Mouse (Mus musculus) urinary bladder, adult 18-20 months (tissue): ENCODE results near the gene Ank2.
"Not testable (repeated sequence)": the region's sequence is repeated elsewhere in the genome, so short reads cannot be mapped to it uniquely, and the experiment has no call there.

Experiments used
- DNase-seq, 2 experiments: peaks; one replicate each; pipeline ENCODE4 v3.0.0; 2022; ENCODE audit warnings: low spot score in 2 of 2, mixed read lengths in 2 of 2

Gene Ank2

DNA sequence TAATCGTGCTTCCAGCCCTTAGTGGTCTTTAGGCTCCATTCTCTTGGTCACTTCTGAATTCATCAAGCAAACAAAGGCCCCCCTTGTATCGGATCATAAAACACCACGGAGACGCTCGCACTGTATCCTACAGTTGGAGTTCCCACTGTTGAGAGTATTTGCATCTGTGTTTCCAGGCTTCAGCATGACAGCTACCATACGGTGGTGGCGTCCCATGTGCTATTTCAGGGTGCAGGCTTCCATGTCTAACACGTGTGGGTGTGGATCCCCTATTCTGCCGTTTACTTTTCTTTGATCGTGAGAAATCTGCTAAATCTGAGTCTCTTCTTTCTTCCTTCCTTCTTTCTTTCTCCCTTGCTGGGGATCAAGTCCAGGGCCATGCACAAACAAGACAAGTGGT lies 14.0 kb downstream of the Ank2 start:
- no peak for DNase-seq

DNA sequence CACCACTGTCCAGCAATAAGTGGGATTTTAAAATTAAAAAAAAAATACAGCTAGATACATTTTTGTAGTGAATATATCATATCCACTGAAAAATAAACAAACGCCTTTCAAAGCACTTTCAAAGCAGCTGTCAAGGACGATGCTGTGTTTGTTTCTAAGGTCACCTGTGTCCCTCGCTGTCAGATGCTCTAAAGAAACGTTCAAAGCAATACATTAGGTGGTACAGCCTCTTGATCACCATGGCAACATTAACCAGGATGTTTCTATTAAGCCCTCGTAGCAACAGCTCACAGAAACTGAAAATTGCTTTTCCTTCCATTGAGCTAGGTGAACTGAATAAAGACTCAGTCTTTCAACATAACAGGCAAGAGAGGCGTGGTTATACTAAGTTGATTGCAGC lies 17.5 kb downstream of the Ank2 start:
- DNase-seq: no peak

DNA sequence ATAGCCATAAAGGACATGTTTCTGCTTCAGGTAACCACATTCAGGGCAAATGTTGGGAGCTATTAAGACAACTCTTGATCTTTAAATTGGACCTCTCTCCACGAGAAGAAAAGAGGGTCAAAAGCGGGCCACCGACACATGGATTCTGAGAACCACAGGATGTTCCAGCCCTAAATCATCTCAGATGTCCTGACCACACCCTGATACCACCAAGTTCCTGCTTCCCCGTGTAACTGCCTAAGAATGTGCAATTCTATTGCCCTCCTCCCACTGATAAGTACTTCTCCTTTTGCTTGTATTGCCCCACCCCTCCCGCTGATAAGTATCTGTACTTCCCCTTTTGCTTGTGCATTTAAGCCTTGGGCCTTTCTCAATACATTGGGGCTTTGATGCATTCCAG lies 18.8 kb downstream of the Ank2 start:
- DNase-seq: not testable (repeated sequence)

DNA sequence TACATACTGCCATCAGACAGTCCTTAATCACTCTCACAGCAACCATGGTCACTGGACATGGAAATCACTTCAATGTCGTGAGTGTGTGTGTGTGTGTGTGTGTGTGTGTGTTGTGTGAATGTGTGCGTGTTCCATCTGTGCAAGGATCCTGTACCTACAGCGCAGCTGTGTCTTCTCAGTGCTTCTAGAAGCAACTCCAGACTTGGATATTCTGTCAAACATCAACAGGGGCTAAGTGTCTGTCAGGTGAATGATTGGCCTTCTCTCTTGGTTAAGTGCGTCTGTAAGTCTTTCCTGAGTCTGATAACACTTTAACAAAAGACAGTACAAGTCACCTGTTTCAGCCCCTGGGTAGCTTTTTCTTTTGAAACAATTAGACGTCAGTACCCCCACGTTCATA lies 25.0 kb downstream of the Ank2 start:
- DNase-seq: no peak

DNA sequence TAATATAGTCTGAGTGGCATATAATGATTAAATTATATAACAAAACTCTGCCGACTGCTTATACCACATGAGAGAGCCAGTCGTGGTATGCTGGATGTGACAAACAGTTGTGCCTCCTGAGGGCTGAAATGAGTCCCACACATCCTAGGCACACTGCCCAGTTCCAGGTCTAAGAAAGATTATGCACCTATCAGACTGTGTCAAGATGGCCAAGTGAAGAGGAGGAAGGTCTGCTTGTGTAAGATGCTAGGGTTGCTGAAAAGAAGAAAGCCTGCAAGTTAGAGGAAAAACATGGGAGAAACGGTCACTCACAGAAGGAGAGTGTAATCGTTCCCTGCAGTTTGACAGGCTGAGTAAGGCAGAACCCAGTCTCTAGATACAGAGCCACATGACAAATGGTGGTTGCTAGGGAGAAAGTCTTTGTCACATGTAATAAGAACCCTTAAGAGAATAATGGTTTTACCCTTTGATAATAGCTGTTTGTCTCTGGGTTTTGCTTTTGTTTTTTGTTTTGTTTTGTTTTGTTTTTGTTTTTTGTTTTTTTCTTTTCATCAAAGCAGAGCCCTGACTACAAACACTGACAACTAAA lies 29.9 kb downstream of the Ank2 start:
- DNase-seq: no peak

DNA sequence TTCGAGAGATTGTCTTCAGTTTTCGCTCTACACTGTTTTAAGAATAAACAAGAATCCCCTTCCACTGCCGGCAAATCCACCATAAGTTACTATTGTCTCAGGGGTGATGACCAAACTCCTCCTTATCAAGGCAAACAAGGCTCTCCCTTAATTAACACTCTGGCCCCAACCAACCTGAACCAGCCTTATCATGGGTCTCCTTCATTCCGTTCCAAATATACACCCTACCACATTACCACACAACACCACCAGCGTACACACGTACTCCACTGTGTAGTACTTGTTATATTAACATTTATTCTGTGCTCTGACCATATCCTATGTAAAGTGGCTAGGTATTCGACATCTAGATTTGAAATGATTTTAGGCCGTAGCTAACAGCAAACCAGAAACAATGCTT lies 30.6 kb downstream of the Ank2 start:
- no peak for DNase-seq

DNA sequence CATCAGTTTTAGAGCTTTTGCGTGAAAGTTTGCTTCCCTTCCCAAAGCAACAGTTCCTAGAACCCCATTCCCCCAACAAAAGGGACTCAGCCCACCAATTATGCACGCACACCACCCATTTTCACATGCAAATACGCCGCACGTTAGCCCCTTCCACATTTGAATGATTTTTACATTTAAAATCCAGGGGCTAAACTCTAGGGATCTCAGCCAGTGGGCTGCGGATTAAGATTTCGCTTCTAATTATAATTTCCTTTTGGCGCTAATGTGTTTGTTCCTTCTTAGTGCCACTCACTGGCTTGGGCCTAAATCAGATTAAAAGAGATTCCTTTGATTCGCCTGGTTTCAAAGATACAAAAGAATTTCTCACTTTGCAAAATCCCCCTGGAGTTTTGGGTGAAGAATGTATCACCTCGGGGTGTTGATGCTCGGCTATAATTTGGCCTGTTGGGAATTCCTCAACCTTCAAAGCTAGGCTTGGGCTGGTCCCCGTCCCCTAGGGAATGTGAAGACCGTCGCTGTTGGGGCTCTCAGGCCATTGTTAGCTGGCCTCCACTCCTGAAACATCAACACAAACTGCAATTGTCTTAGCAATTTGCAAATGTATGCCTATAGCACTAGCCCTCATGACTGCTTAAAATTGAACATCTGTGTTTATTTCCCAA lies 35.2 kb downstream of the Ank2 start:
- no peak for DNase-seq

DNA sequence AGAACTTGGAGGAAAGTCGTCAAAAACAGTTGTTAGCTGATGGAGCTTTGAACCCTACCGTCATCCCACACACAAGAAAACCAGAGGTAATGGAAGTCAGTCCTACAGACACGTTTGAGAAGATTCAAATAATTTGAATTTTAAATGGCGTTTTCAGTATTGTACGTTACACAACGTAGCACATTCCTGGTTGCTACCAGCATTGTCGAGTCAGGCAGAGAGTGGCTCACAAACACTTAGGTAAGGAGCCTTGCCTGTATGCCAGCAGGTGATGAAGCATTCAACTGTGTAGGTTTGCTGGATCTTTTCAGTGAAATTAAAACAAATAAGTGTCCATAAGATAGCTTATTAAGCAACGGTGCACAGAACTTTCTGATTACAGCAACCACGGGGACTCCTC lies 36.0 kb downstream of the Ank2 start:
- DNase-seq: no peak

DNA sequence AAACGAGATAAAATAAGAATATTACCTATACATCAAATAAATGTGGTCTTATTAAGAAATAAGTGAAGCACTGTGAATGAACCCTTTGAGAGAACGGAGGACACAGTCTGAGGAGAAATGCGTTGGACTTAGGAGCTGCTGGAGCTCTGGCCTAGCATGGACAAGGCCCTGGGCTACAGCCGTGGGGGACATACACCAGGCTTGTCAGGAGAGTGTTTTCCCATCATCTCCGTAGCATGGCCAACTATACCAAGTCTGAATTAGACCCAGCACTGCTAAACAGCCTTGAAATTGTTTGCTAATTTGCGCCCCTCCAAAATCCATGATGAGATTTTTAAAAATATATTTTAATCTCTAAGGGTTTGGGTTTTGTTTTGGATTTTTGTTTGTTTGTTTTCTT lies 36.7 kb downstream of the Ank2 start:
- DNase-seq: no peak

DNA sequence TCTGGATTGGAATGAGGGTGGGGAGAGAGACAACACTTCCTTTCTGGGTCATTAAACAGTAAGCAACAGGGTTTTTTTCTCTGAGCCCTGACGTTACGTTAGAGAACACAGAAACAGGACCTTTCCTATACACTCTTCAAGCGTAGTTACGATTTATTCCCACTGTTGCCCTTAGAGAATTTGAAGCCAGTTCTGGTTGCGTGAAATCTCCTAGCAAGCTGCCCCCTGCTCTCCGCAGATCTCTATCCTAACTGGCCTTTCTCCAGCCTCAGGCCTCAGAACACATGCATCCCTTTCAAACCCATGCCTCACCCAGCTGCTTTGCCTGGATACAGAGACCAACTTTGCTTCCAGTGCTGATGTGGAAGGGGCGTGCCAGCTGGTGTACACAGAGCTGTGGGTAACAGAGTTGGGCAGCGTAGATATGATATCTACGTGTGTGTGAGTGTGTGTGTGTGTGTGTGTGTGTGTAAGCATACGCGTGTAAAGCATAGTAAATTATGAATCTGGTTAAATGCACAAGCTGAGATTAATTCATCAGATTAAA lies 38.2 kb downstream of the Ank2 start:
- no peak for DNase-seq

DNA sequence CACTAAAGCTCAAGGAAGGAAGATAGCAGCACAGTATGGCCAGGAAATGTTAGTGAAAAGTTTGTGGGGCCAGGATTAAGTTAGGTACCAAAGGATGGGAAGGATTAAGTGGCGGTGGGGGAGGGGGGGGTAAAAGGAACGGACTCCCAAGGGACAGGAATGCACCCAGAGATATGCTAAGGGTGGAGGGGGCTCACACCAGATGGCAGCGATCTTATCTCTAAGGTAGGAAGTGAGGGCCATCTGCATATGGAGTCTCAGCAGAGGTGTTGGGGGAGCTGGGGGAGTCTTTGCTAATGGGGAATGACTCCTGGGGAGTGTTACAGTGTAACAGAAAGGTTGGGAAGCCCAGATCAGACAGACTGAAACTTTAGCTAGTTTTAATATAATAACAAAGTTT lies 39.3 kb downstream of the Ank2 start:
- DNase-seq: no peak

DNA sequence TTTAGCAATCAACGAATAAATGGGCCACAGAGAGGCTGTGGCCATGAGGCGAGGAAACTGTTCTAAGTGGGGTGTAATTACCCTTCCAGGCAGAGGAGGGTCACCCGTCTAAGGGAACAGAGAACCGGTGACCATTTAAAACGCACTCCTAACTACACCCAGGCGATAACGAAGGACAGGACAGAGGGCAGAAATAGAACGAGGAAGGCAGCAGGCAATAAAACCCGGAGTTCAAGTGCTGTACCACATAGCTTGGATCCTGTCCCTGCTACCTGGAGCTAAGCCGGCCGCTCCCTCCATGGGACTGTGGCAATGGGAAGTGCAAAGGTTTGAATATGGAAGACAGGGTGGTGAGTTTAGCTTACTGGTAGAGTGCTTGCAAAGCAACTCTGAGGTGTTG lies 40.2 kb downstream of the Ank2 start:
- no peak for DNase-seq

DNA sequence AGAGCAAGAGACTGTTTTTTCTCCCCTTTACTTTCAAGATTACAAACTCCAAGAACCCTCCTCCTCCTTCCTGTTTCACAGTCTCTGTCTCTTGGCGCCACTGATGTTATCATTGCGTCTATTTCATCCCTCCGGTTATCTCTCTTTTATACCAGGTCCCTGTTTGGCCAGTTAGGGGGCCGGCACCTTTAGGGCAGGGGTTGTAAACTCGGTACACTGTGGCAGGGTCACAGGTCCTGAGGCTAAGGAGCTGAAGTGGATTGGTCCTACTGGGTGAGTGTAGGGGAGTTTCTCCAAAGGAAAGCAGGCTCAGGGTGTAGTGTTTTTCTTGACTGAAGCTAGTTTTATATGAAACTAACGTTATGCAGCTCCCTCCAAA lies 40.7 kb downstream of the Ank2 start:
- DNase-seq: no peak

DNA sequence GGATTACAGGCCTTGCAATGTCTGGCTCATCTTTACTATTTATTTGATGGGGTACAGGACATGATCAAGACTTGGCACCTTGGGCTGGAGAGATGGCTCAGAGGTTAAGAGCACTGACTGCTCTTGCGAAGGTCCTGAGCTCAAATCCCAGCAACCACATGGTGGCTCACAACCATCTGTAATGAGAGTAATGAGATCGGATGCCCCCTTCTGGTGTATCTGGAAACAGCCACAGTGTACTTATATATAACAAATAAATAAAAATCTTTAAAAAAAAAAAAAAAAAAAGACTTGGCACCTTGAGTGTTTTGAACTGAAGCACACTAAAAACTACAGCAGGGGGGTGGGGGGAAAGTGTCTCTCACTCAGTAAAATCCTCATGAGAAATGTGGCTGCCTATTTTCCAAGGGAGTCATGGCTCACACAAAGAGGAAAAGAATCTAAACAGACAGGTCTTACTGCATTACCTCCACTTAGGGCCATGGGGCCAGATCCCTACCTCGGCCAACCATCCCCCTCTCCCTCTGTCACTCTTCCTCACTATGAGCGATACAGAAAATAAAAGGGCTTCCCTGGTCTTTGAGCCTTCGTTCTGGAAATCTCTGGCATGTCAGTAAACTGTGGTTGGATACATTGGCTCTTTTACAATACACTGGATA lies 41.3 kb downstream of the Ank2 start:
- no peak for DNase-seq

DNA sequence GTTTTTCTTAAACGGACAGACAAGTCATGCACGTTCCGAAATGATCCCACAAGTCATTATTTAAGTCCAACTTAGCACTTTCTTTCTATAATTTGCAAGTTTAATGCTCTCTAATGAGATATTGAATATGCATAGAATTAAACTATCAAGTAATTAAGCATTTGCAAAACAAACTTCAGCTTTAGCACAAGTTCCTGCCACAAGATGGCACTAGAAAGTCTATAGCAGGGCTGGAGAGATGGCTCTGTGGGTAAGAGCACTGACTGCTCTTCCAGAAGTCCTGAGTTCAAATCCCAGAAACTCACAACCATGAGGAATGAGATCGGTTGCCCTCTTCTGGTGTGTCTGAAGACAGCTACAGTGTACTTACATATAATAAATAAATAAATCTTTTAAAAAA lies 45.4 kb downstream of the Ank2 start:
- no peak for DNase-seq

DNA sequence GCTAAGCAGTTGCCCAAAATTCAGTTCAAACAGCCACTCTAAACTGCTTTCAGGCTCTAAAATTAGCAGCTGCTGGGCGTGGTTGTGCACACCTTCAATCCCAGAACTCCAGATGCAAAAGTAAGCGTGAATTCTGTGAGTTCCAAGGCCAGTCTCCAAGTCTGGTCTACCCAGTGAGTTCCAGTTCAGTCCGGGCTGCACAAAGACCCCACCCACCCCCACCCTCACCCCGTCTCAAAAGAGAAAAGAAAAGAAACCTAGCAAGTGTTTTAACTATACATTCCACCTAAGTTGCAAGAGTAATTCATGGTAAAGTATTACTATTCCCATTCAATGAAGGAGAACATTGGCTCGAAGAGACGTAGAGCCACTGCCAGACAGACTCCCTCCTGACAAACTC lies 45.9 kb downstream of the Ank2 start:
- no peak for DNase-seq

DNA sequence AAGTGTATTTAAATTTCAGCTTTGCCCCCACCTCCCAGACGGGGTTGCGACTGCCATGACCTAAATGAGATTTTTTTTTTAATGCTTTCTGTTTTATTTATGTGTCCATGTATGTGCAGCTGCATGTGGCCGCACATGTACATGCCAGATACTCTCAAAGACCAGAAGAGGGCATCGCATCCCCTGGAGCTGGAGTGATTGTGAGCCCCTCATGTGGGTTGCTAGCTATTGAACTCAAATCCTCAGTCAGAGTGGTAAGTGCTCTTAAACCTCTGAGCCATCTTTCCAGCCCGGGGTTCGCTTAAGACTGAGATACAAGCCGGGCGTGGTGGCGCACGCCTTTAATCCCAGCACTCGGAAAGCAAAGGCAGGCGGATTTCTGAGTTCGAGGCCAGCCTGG lies 46.9 kb downstream of the Ank2 start:
- no peak for DNase-seq

DNA sequence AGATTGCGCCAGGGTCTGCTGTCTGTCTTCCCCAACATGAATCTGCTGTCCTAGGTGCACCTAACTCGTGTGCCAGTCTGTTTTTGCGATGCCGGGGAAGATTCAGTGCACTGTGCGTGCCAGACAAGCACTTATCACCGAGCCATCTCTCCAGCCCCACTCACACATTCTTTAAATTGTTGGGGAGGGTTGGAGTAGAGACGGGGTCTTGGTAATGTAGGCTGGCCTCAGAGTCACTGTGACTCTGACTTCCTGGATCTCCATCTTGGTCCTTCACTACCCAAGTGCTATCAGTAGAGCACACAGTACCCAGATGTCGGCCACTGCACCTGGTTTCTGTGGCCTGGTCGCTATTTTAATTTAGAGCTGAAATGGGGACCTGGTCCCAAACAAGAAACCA lies 47.4 kb downstream of the Ank2 start:
- no peak for DNase-seq

DNA sequence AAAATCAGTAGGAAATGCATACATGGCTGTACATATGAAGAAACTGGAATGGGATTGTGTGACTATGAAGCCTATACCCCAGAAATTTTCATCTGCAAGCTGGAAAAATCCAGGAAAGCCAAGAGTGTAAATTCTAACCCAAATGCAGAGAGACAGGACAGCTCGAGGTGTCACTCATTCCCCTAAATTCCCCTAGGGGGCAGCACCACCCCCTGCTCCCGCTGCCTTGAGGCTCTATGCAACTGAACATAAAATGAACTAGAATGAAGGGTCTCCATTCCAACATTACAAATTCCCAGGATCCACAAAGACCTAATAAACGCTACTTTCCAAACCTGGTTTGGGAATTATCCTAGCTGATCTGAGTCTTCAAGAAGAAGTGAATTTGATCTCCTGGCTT lies 48.1 kb downstream of the Ank2 start:
- no peak for DNase-seq

DNA sequence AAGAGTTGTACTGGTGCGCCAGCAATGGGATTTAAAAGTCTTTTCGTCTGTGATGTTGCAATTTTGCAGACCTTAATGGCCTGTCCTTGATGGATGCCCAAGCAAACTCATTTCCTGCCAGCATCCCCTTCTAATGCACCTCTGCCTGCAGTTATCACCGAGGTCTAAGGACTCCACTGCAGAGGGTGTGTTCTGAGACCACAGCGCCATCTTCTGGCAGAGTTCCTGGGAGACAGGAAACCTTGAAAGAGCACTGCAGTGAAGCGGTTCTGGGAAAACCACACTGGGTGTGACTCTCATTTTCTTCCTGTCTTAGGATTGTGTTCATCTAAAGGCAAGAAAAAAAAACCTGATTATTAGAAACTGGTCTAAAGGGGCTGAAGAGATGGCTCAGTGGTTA lies 53.0 kb downstream of the Ank2 start:
- DNase-seq: peak in 1 of 2 experiments; percentile 8

DNA sequence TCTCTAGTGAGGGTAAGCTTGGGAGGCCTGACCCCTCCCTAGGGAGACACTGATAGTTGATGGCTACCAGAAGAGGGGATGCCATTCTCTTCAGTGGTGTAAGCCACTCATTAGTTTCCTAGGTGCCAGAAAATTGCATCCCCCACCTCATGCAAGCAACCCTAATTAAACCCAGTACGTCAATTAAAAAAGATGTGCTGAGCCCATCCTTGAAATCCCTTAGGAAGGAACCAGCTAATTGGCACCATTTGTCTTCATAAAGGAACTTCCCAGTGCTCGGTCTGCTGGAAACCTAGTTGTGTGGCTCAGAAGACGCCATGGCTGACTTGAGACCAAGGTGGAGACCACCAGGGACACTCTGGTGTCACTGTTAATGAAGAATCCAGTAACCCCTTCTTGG lies 65.9 kb downstream of the Ank2 start:
- no peak for DNase-seq

DNA sequence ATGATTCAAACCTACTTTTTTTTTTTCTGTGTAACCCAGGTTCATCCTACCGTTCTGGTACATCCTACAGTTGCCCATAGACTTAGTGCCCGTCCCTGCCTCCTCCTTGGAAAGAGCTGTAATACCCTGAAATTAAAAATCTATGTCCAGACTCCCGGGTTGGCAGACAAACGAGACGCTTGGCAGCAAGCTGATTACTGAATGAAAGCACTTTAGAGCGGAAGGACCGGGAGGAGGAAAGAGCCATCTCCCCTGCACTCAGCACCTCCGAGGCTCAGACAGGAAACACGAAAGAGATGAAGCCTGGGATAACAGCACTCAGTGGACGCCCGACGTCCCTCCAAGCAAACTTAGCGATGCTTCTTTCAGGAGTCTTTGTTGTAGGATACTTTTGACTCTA lies 69.3 kb downstream of the Ank2 start:
- no peak for DNase-seq

DNA sequence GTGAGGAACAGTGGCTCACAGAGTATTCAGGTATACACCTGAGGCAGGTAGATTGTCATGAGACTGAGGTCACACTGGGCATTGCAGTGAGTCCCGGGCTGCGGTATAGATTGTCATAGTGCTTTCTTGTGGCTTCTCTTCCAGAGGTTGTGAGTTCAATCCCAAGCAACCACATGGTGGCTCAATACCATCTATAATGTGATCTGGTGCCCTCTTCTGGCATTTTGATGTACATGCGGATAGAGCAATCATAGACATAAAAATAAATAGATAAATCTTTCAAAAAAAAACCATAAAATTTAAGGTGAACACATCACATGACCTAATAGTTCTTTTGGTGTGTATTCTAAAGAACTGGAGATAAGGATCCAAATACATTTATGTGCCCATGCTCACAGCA lies 70.6 kb downstream of the Ank2 start:
- DNase-seq: no peak
